Mouse (Mus musculus) midbrain, embryonic 13.5 days (tissue): Measurements from ENCODE around the gene Kit. TPM values are rescaled to one million over a fixed set of nuclear protein-coding genes. Genes with fewer than 3 reads are reported as not detected.

Experiments used
- ATAC-seq: fragments of 200-750 bp; cut with Nextera tagmentation; 2 replicates; pipeline ENCODE4 v1.8.0; 2017; ENCODE audit warnings: mild to moderate bottlenecking, moderate TSS enrichment, moderate library complexity
- H3K27ac ChIP-seq: fragments of 300-500 bp; sonication (generic); 2 replicates; pipeline ENCODE4 v1.5.1; 2015; ENCODE audit warnings: inconsistent platforms, mild to moderate bottlenecking, moderate library complexity
- H3K27me3 ChIP-seq: fragments of 300-500 bp; sonication (generic); 2 replicates; pipeline ENCODE4 v1.6.1; 2015; ENCODE audit warnings: mild to moderate bottlenecking, inconsistent platforms
- H3K36me3 ChIP-seq: fragments of 300-500 bp; sonication (generic); 2 replicates; pipeline ENCODE4 v1.6.1; 2015; ENCODE audit warnings: mild to moderate bottlenecking, inconsistent platforms
- H3K4me1 ChIP-seq: fragments of 300-500 bp; sonication (generic); replicated peaks from 2 replicates; pipeline ENCODE4 v1.6.1; 2015; ENCODE audit warnings: inconsistent platforms
- H3K4me2 ChIP-seq: fragments of 300-500 bp; sonication (generic); replicated peaks from 2 replicates; pipeline ENCODE4 v1.6.1; 2015; ENCODE audit warnings: moderate library complexity, mild to moderate bottlenecking, inconsistent platforms
- H3K4me3 ChIP-seq: fragments of 300-500 bp; sonication (generic); replicated peaks from 2 replicates; pipeline ENCODE4 v1.5.1; 2015; ENCODE audit warnings: mild to moderate bottlenecking, inconsistent platforms
- H3K9ac ChIP-seq: fragments of 300-500 bp; sonication (generic); replicated peaks from 2 replicates; pipeline ENCODE4 v1.6.1; 2015; ENCODE audit warnings: mild to moderate bottlenecking, inconsistent platforms
- H3K9me3 ChIP-seq: fragments of 300-500 bp; sonication (generic); 2 replicates; pipeline ENCODE4 v1.6.1; 2016; ENCODE audit warnings: mild to moderate bottlenecking, inconsistent platforms
- WGBS: fragments of 180-500 bp; shearing (Covaris S2); methylation state at CpG from one replicate; pipeline ENCODE4 v1.1.7; 2015; 5-methylcytosine and 5-hydroxymethylcytosine counted together
- polyA plus RNA-seq: library from polyadenylated mRNA; unstranded; fragments of >200 nt; fragmentation: Nextera tagmentation; extraction: Ambion mirVana; gene quantifications from 2 replicates; pipeline ENCODE4 v1.2.1, GENCODE M21; 2015

Gene Kit
- polyA plus RNA-seq, 1 experiment from 2014 or later, result 30.7 TPM

GRCm38 (mm10) chr5:75574151-75574851, 415 bp upstream of the Kit start:
- no peak for ATAC-seq
- Histone ChIP-seq H3K4me2 (peak overlapping the region; percentile 96), H3K36me3 (no peaks in the 10 kb centered on the region), H3K27ac (peak overlapping the region; percentile 69), H3K9me3 (no peaks in the 10 kb centered on the region), H3K27me3 (peaks cover 28% of the 10 kb centered on the region), H3K4me3 (peak overlapping the region; percentile 72), H3K4me1 (peaks cover 31% of the 10 kb centered on the region), H3K9ac (peak overlapping the region; percentile 85)
- WGBS, result 3% methylated on average over 27 of the region's 27 CpGs

GRCm38 (mm10) chr5:75575567-75576515, 1.1 kb downstream of the Kit start:
- ATAC-seq, result peak; percentile 74
- Histone ChIP-seq H3K27ac (peak overlapping the region; percentile 69), H3K27me3 (peaks cover 28% of the 10 kb centered on the region), H3K9ac (peak overlapping the region; percentile 85), H3K4me3 (peak overlapping the region; percentile 72), H3K4me1 (peaks cover 31% of the 10 kb centered on the region), H3K4me2 (peak overlapping the region; percentile 96), H3K36me3 (no peaks in the 10 kb centered on the region), H3K9me3 (no peaks in the 10 kb centered on the region)
- under 1% methylated on average over 53 of the region's 53 CpGs for WGBS

GRCm38 (mm10) chr5:75576741-75577140, 2.0 kb downstream of the Kit start:
- Histone ChIP-seq H3K4me2 (peak overlapping the region; percentile 96), H3K36me3 (no peaks in the 10 kb centered on the region), H3K4me3 (peak overlapping the region; percentile 72), H3K9ac (peak overlapping the region; percentile 85), H3K9me3 (no peaks in the 10 kb centered on the region), H3K27ac (no peak overlapping the region), H3K4me1 (peaks cover 31% of the 10 kb centered on the region), H3K27me3 (peaks cover 28% of the 10 kb centered on the region)
- 27% methylated on average over 6 of the region's 6 CpGs for WGBS
- no peak for ATAC-seq

- H3K4me3 ChIP-seq, result no peak overlapping the region
- H3K9me3 ChIP-seq, result no peaks in the 10 kb centered on the region
- H3K9ac ChIP-seq, result no peak overlapping the region
- H3K36me3 ChIP-seq, result no peaks in the 10 kb centered on the region
- no peak overlapping the region for H3K27ac ChIP-seq
- H3K4me2 ChIP-seq, result peak overlapping the region; percentile 96
- ATAC-seq, result no peak
- WGBS, result 80% methylated on average over 7 of the region's 7 CpGs
- peaks cover 31% of the 10 kb centered on the region for H3K4me1 ChIP-seq
- H3K27me3 ChIP-seq, result peaks cover 25% of the 10 kb centered on the region
Observed at GRCm38 (mm10) chr5:75578141-75578540, 3.4 kb downstream of the Kit start.

GRCm38 (mm10) chr5:75579244-75579643, 4.5 kb downstream of the Kit start:
- H3K9ac ChIP-seq, result no peak overlapping the region
- ATAC-seq, result no peak
- no peak overlapping the region for H3K4me3 ChIP-seq
- WGBS, result 86% methylated on average over 5 of the region's 5 CpGs
- peaks cover 20% of the 10 kb centered on the region for H3K27me3 ChIP-seq
- no peak overlapping the region for H3K4me2 ChIP-seq
- H3K9me3 ChIP-seq, result no peaks in the 10 kb centered on the region
- H3K4me1 ChIP-seq, result peaks cover 28% of the 10 kb centered on the region
- H3K27ac ChIP-seq, result no peak overlapping the region
- no peaks in the 10 kb centered on the region for H3K36me3 ChIP-seq

- Histone ChIP-seq H3K9me3 (no peaks in the 10 kb centered on the region), H3K36me3 (no peaks in the 10 kb centered on the region), H3K27me3 (peaks cover 20% of the 10 kb centered on the region), H3K4me3 (no peak overlapping the region), H3K9ac (no peak overlapping the region), H3K27ac (no peak overlapping the region), H3K4me2 (no peak overlapping the region), H3K4me1 (peaks cover 26% of the 10 kb centered on the region)
- no peak for ATAC-seq
- 85% methylated on average over 11 of the region's 11 CpGs for WGBS
Observed at GRCm38 (mm10) chr5:75579646-75580268, 5.0 kb downstream of the Kit start.

- peaks cover 20% of the 10 kb centered on the region for H3K27me3 ChIP-seq
- H3K9me3 ChIP-seq, result no peaks in the 10 kb centered on the region
- peaks cover 16% of the 10 kb centered on the region for H3K4me1 ChIP-seq
- no peak for ATAC-seq
- no peak overlapping the region for H3K9ac ChIP-seq
- H3K36me3 ChIP-seq, result no peaks in the 10 kb centered on the region
- no peak overlapping the region for H3K4me3 ChIP-seq
- H3K4me2 ChIP-seq, result no peak overlapping the region
- no peak overlapping the region for H3K27ac ChIP-seq
- 96% methylated on average over 7 of the region's 7 CpGs for WGBS
Observed at GRCm38 (mm10) chr5:75581926-75582325, 7.2 kb downstream of the Kit start.

- no peak overlapping the region for H3K4me2 ChIP-seq
- no peak overlapping the region for H3K9ac ChIP-seq
- ATAC-seq, result no peak
- H3K4me3 ChIP-seq, result no peak overlapping the region
- H3K4me1 ChIP-seq, result peaks cover 20% of the 10 kb centered on the region
- WGBS, result 92% methylated on average over 4 of the region's 4 CpGs
- H3K36me3 ChIP-seq, result no peaks in the 10 kb centered on the region
- peaks cover 3% of the 10 kb centered on the region; the same call in 1 of the 2 replicates for H3K27me3 ChIP-seq
- H3K9me3 ChIP-seq, result no peaks in the 10 kb centered on the region
- H3K27ac ChIP-seq, result no peak overlapping the region
Observed at GRCm38 (mm10) chr5:75587781-75588180, 13.1 kb downstream of the Kit start.

GRCm38 (mm10) chr5:75589552-75590346, 15.0 kb downstream of the Kit start:
- H3K4me1 ChIP-seq, result peaks cover 24% of the 10 kb centered on the region
- ATAC-seq, result no peak
- 89% methylated on average over 15 of the region's 15 CpGs for WGBS
- peaks cover 10% of the 10 kb centered on the region; the same call in 1 of the 2 replicates for H3K27me3 ChIP-seq
- H3K27ac ChIP-seq, result no peak overlapping the region
- no peaks in the 10 kb centered on the region for H3K9me3 ChIP-seq
- no peak overlapping the region for H3K4me2 ChIP-seq
- H3K9ac ChIP-seq, result no peak overlapping the region
- no peaks in the 10 kb centered on the region for H3K36me3 ChIP-seq
- no peak overlapping the region for H3K4me3 ChIP-seq

GRCm38 (mm10) chr5:75590961-75591360, 16.2 kb downstream of the Kit start:
- Histone ChIP-seq H3K4me2 (no peak overlapping the region), H3K4me3 (no peak overlapping the region), H3K36me3 (no peaks in the 10 kb centered on the region), H3K9ac (no peak overlapping the region), H3K27me3 (peaks cover 12% of the 10 kb centered on the region; the same call in 1 of the 2 replicates), H3K9me3 (no peaks in the 10 kb centered on the region), H3K27ac (no peak overlapping the region), H3K4me1 (peaks cover 30% of the 10 kb centered on the region)
- 0 out of 2 replicates have a peak, but pooled peaks have one; percentile 20 for ATAC-seq
- 33% methylated on average over 6 of the region's 6 CpGs for WGBS

- H3K9ac ChIP-seq, result no peak overlapping the region
- peaks cover 12% of the 10 kb centered on the region; the same call in 1 of the 2 replicates for H3K27me3 ChIP-seq
- H3K36me3 ChIP-seq, result no peaks in the 10 kb centered on the region
- 0 out of 2 replicates have a peak overlapping the region, but pooled peaks have one; percentile 5 for H3K27ac ChIP-seq
- 65% methylated on average over 11 of the region's 11 CpGs for WGBS
- H3K4me1 ChIP-seq, result peaks cover 34% of the 10 kb centered on the region
- H3K4me3 ChIP-seq, result no peak overlapping the region
- H3K9me3 ChIP-seq, result no peaks in the 10 kb centered on the region
- H3K4me2 ChIP-seq, result no peak overlapping the region
- no peak for ATAC-seq
Observed at GRCm38 (mm10) chr5:75591567-75591966, 16.9 kb downstream of the Kit start.
